ENCODE assay signal across 8 mouse cellular contexts in genomic region chr6:64996824-64997421, GRCm38 (mm10). TPM values are rescaled to one million over a fixed set of nuclear protein-coding genes. Genes with fewer than 3 reads are reported as not detected.
DNase-seq lines count a peak whose midpoint lies in the region; ATAC-seq and TF ChIP-seq lines count a peak whose summit lies in the region.

No protein-coding gene starts in this region.

- H3K27ac ChIP-seq in intestine, postnatal 0 days (ENCODE audit: low read depth, low read length) = no peak overlapping the region
- no peak overlapping the region for H3K27ac ChIP-seq in midbrain, postnatal 0 days (ENCODE audit: low read depth, low read length)

- H3K27me3 ChIP-seq in intestine, postnatal 0 days (replicated peaks; ENCODE audit: control insufficient read depth, insufficient read depth, low read length) = no peaks in the 10 kb centered on the region
- no peaks in the 10 kb centered on the region for H3K27me3 ChIP-seq in midbrain, postnatal 0 days (ENCODE audit: insufficient read depth, low read length)

- no peaks in the 10 kb centered on the region for H3K36me3 ChIP-seq in intestine, postnatal 0 days (ENCODE audit: control insufficient read depth, insufficient read depth)
- no peaks in the 10 kb centered on the region for H3K36me3 ChIP-seq in midbrain, postnatal 0 days (ENCODE audit: insufficient read depth, low read length)

- H3K4me3 ChIP-seq in intestine, postnatal 0 days (ENCODE audit: low read depth, low read length) = no peak overlapping the region
- no peak overlapping the region for H3K4me3 ChIP-seq in midbrain, postnatal 0 days (ENCODE audit: low read depth, low read length)

- WGBS in intestine, postnatal 0 days = 31% methylated on average over 13 of the region's 13 CpGs
- WGBS in midbrain, postnatal 0 days = 37% methylated on average over 13 of the region's 13 CpGs

- no peaks in the 10 kb centered on the region for H3K9me3 ChIP-seq in intestine, postnatal 0 days (ENCODE audit: control insufficient read depth)
- H3K9me3 ChIP-seq in midbrain, postnatal 0 days (ENCODE audit: low read length) = no peaks in the 10 kb centered on the region

- no peaks in the 10 kb centered on the region for H3K4me1 ChIP-seq in intestine, postnatal 0 days (replicated peaks; ENCODE audit: control insufficient read depth, insufficient read depth, low read length)
- H3K4me1 ChIP-seq in midbrain, postnatal 0 days (ENCODE audit: insufficient read depth, low read length) = no peaks in the 10 kb centered on the region

- TF ChIP-seq CTCF in intestine, postnatal 0 days (IDR thresholded peaks at IDR 0.05; ENCODE audit: low read depth) = peak; percentile 79
- peak; percentile 79 for TF ChIP-seq CTCF in midbrain, postnatal 0 days (IDR thresholded peaks at IDR 0.05)

- DNase-seq in heart, postnatal 10 days = peak; percentile 4 to 10
- DNase-seq in heart, adult 18-20 months = no peak
- DNase-seq in 416B (ENCODE audit: low read depth) = peak; percentile 82
- DNase-seq in embryo, embryonic 11.5 days (ENCODE audit: low read depth, low spot score) = peak; percentile 5
- peak; percentile 64 for DNase-seq in midbrain, postnatal 0 days (ENCODE audit: low spot score)
- DNase-seq in spleen, adult 12 weeks (ENCODE audit: low spot score) = no peak

- peak; percentile 65 for ATAC-seq in intestine, postnatal 0 days
- peak; percentile 76 for ATAC-seq in midbrain, postnatal 0 days (ENCODE audit: low FRiP score)
- ATAC-seq in monocyte, adult 5-6 weeks (replicated peaks; ENCODE audit: insufficient number of reproducible peaks, low FRiP score, low TSS enrichment, poor library complexity, severe bottlenecking) = no peak

- intact Hi-C loops in heart, postnatal 10 days (cut with DNase I) = loop anchor here (5.0 kb wide), 1 partner anchor 310 kb away; no protein-coding TSS in a partner anchor

- H3K9ac ChIP-seq in intestine, postnatal 0 days (ENCODE audit: low read depth, low read length) = no peak overlapping the region
- no peak overlapping the region for H3K9ac ChIP-seq in midbrain, postnatal 0 days (replicated peaks; ENCODE audit: low read length, poor library complexity, severe bottlenecking)

- H3K4me2 ChIP-seq in intestine, postnatal 0 days (replicated peaks; ENCODE audit: low read depth) = no peak overlapping the region
- H3K4me2 ChIP-seq in midbrain, postnatal 0 days (ENCODE audit: low read depth, low read length, poor library complexity, severe bottlenecking) = no peak overlapping the region

RNA-seq across cellular contexts. Expression of gene Smarcad1, which starts 45.5 kb away (rescaled TPM):
- 10 to 100 TPM; 27.9 to 34.9 TPM for total RNA-seq in heart, postnatal 10 days (2021)
- total RNA-seq in heart, adult 18-20 months (2021) = 10 to 100 TPM; 15.0 to 18.1 TPM
- polyA plus RNA-seq in intestine, postnatal 0 days (2015; fragmentation: Nextera tagmentation; extraction: Ambion mirVana) = 30.9 and 32.4 TPM in 2 replicates
- total RNA-seq in midbrain, postnatal 0 days (2014; rRNA removed) = 47.8 and 60.3 TPM in 2 replicates
- polyA plus RNA-seq in midbrain, postnatal 0 days (2015; fragmentation: Nextera tagmentation; extraction: Ambion mirVana) = 28.7 and 39.2 TPM in 2 replicates
- 40.4 to 63.9 TPM (median 41.7 TPM) in 3 replicates for total RNA-seq in monocyte, adult 5-6 weeks (2017)

Comparison
In these comparisons a context has a peak if more than half of its experiments do, and no peak if none do; other contexts are left out.
1. DNase-seq: peak in heart, postnatal 10 days (2 of 2), 416B (single experiment), embryo, embryonic 11.5 days (single experiment) and midbrain, postnatal 0 days (single experiment); none in heart, adult 18-20 months (0 of 2) and spleen, adult 12 weeks (single experiment).